Mouse (Mus musculus) forebrain, embryonic 11.5 days (tissue): ENCODE results near the gene Bmx. TPM values are rescaled to one million over a fixed set of nuclear protein-coding genes. Genes with fewer than 3 reads are reported as not detected.

Experiments
- ATAC-seq: fragments of 200-750 bp; cut with Nextera tagmentation; replicated peaks from 2 replicates; pipeline ENCODE4 v1.8.0; 2017; ENCODE audit warnings: moderate TSS enrichment; ENCODE audit not compliant: low FRiP score
- DNase-seq: peaks from one replicate; pipeline ENCODE4 v3.0.0-alpha.2; 2017; ENCODE audit warnings: low spot score
- H3K27ac ChIP-seq: fragments of 300-500 bp; sonication (generic); 2 replicates; pipeline ENCODE4 v1.5.1; 2014; ENCODE audit warnings: low read depth, low read length
- H3K27me3 ChIP-seq: fragments of 300-500 bp; sonication (generic); 2 replicates; pipeline ENCODE4 v1.6.1; 2014; ENCODE audit warnings: mild to moderate bottlenecking, low read length, mixed read lengths; ENCODE audit not compliant: control insufficient read depth, insufficient read depth
- H3K36me3 ChIP-seq: fragments of 300-500 bp; sonication (generic); 2 replicates; pipeline ENCODE4 v1.6.1; 2014; ENCODE audit warnings: mild to moderate bottlenecking, low read length, moderate library complexity, mixed read lengths; ENCODE audit not compliant: control insufficient read depth, insufficient read depth
- H3K4me1 ChIP-seq: fragments of 300-500 bp; sonication (generic); replicated peaks from 2 replicates; pipeline ENCODE4 v1.6.1; 2014; ENCODE audit warnings: low read length, mixed read lengths; ENCODE audit not compliant: control insufficient read depth, insufficient read depth
- H3K4me2 ChIP-seq: fragments of 300-500 bp; sonication (generic); 2 replicates; pipeline ENCODE4 v1.6.1; 2014; ENCODE audit warnings: low read depth, mild to moderate bottlenecking, low read length, moderate library complexity, mixed read lengths; ENCODE audit not compliant: severe bottlenecking
- H3K4me3 ChIP-seq: fragments of 300-500 bp; sonication (generic); 2 replicates; pipeline ENCODE4 v1.5.1; 2014; ENCODE audit warnings: low read depth, low read length
- H3K9ac ChIP-seq: fragments of 300-500 bp; sonication (generic); 2 replicates; pipeline ENCODE4 v1.6.1; 2014; ENCODE audit warnings: low read length
- H3K9me3 ChIP-seq: fragments of 300-500 bp; sonication (generic); 2 replicates; pipeline ENCODE4 v1.6.1; 2016; ENCODE audit warnings: low read length, mixed read lengths; ENCODE audit not compliant: control insufficient read depth
- WGBS: fragments of 180-500 bp; shearing (Covaris S2); extraction: QIAGEN DNeasy Blood & Tissue Kit; methylation state at CpG from one replicate; pipeline ENCODE4 v1.1.7; 2014; 5-methylcytosine and 5-hydroxymethylcytosine counted together
- polyA plus RNA-seq: library from polyadenylated mRNA; unstranded; fragments of >200 nt; fragmentation: Nextera tagmentation; extraction: Ambion mirVana; gene quantifications from 2 replicates; pipeline ENCODE4 v1.2.1, GENCODE M21; 2014

Gene Bmx
- polyA plus RNA-seq, 1 experiment from 2014 or later = 0.28 TPM

DNA sequence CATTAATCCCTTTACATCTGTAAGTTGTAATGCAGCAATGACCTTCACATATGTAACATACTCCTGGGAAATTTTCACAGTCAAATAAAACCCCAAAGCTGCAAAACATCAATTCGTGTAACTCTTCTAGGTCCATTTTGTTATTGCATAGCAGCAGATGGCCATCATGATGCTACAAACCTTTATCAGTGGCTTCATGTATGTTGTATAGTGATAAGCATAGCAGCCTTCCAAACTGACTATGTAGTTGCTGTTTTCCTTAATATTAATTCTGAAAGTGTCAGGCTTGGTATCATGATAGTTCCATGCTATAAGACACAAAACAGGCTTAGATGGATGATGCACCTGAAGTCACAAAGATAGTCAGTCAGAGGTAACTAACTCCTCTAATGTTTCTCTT is 93.3 kb downstream of the Bmx start:
- ATAC-seq (no peak), DNase-seq (no peak)
- Histone ChIP-seq H3K9me3 (no peaks in the 10 kb centered on the region), H3K4me3 (no peak overlapping the region), H3K27me3 (no peaks in the 10 kb centered on the region; the same call in 1 of the 2 replicates), H3K36me3 (no peaks in the 10 kb centered on the region), H3K9ac (no peak overlapping the region), H3K4me1 (no peaks in the 10 kb centered on the region), H3K4me2 (no peak overlapping the region), H3K27ac (no peak overlapping the region)
- WGBS = 95% methylated on average over 1 of the region's 1 CpGs

- no peak overlapping the region for H3K9ac ChIP-seq
- WGBS = 81% methylated on average over 5 of the region's 5 CpGs
- no peaks in the 10 kb centered on the region for H3K9me3 ChIP-seq
- H3K36me3 ChIP-seq = no peaks in the 10 kb centered on the region
- no peaks in the 10 kb centered on the region for H3K4me1 ChIP-seq
- H3K4me2 ChIP-seq = no peak overlapping the region
- H3K27me3 ChIP-seq = no peaks in the 10 kb centered on the region; the same call in 1 of the 2 replicates
- H3K4me3 ChIP-seq = no peak overlapping the region
- no peak for DNase-seq
- ATAC-seq = no peak
- no peak overlapping the region for H3K27ac ChIP-seq
Measured at GRCm38 (mm10) chrX:164154594-164154993, 103.4 kb downstream of the Bmx start.

GRCm38 (mm10) chrX:164153606-164154005 is 104.4 kb downstream of the Bmx start:
- Histone ChIP-seq H3K4me1 (no peaks in the 10 kb centered on the region), H3K36me3 (no peaks in the 10 kb centered on the region), H3K4me3 (no peak overlapping the region), H3K9ac (no peak overlapping the region), H3K4me2 (no peak overlapping the region), H3K27ac (no peak overlapping the region), H3K27me3 (no peaks in the 10 kb centered on the region; the same call in 1 of the 2 replicates), H3K9me3 (no peaks in the 10 kb centered on the region)
- no peak for DNase-seq
- no peak for ATAC-seq

DNA sequence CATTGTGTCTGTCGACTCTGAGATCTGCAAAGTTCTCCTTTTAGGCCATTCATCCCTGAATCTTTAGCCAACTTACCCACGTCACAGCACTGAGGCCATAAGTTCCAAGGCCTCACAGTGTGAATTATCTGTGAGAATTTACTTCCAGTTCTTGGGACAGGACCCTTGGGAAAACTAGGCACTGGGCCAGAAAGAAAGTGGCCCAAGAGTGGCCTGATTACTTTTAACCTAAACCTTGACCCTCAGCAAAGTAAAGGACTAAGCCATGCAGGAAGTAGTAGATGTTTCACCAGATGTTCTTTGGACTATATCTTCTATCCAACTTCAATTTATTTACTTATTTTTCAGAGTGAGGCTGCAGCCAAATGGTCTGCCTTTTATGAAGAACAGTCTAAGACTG is 105.3 kb downstream of the Bmx start:
- Histone ChIP-seq H3K27ac (no peak overlapping the region), H3K9ac (no peak overlapping the region), H3K4me2 (no peak overlapping the region), H3K9me3 (no peaks in the 10 kb centered on the region), H3K27me3 (no peaks in the 10 kb centered on the region; the same call in 1 of the 2 replicates), H3K4me3 (no peak overlapping the region), H3K36me3 (no peaks in the 10 kb centered on the region), H3K4me1 (no peaks in the 10 kb centered on the region)
- 70% methylated on average over 2 of the region's 2 CpGs for WGBS
- ATAC-seq = no peak
- DNase-seq = no peak

DNA sequence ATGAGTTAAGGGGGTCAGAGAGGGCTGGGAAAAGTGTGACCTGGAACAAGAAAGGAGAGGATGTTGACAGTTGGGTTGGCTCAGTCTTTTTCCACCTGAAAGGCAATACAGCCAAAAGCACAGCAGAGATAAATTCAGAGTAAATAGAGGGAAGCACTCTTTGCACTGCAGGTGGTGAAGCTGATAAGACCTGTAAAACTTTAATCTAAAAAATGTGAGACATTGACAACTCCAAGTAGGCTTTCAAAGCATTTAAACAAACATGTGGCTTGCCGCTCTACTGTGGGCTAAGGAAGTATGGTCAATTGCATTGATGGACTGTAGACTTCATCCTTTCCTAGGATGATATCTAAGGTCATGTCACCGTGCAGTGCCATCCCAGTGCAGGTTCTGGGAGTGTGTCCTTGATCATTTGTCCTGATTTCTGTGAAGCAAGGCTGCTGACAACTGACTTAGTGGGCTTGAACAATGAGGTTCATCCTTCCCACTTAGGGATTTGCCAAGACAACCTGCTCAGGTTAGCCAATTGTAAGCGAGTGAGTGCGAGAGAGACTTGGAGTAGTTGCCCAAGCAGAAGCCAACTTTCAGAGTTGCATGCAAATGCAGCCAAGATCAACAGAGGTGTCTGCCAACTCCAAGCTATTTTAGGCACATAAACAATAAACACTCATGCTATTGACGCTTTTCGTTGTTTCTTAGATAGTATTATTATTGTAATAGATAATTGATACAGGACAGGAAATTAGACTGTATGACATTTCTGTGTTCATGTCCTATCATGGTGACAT is 112.3 kb downstream of the Bmx start:
- no peaks in the 10 kb centered on the region for H3K27me3 ChIP-seq
- no peak overlapping the region for H3K4me3 ChIP-seq
- no peaks in the 10 kb centered on the region for H3K9me3 ChIP-seq
- H3K36me3 ChIP-seq = no peaks in the 10 kb centered on the region
- H3K4me1 ChIP-seq = no peaks in the 10 kb centered on the region
- no peak overlapping the region for H3K4me2 ChIP-seq
- no peak overlapping the region for H3K9ac ChIP-seq
- ATAC-seq (no peak), DNase-seq (no peak)
- 87% methylated on average over 6 of the region's 6 CpGs for WGBS
- H3K27ac ChIP-seq = no peak overlapping the region

Other genes starting within 250 kb of the Bmx start
- gene Car5b, start 230.2 kb downstream of the Bmx start, polyA plus RNA-seq = 0.55 TPM in 2 replicates
- gene Siah1b, start 181.7 kb downstream of the Bmx start, polyA plus RNA-seq = 53.0 and 54.6 TPM in 2 replicates
- gene Cltrn, start 169.4 kb downstream of the Bmx start, polyA plus RNA-seq = 0.49 and 0.99 TPM in 2 replicates
- gene Ace2, start 118.9 kb downstream of the Bmx start, polyA plus RNA-seq = 0.11 and 0.39 TPM in 2 replicates
- gene Pir, start 11.2 kb upstream of the Bmx start, polyA plus RNA-seq = 11.0 and 12.2 TPM in 2 replicates
- 0.75 and 0.88 TPM in 2 replicates for gene Vegfd, start 115.2 kb upstream of the Bmx start, polyA plus RNA-seq
- gene Piga, start 161.6 kb upstream of the Bmx start, polyA plus RNA-seq = 16.1 and 17.7 TPM in 2 replicates
- not detected in 2 replicates for gene Asb11, start 178.8 kb upstream of the Bmx start, polyA plus RNA-seq
- gene Asb9, start 248.1 kb upstream of the Bmx start, polyA plus RNA-seq = 0.32 and 0.65 TPM in 2 replicates